Mouse (Mus musculus) urinary bladder, postnatal 36 days (tissue): ENCODE measurements around the gene Slc4a3.

Experiments used
- DNase-seq, 2 experiments: peaks; one replicate each; pipeline ENCODE4 v3.0.0; 2022; ENCODE audit warnings: low spot score in 2 of 2, mixed read lengths in 1 of 2

Gene Slc4a3

DNA sequence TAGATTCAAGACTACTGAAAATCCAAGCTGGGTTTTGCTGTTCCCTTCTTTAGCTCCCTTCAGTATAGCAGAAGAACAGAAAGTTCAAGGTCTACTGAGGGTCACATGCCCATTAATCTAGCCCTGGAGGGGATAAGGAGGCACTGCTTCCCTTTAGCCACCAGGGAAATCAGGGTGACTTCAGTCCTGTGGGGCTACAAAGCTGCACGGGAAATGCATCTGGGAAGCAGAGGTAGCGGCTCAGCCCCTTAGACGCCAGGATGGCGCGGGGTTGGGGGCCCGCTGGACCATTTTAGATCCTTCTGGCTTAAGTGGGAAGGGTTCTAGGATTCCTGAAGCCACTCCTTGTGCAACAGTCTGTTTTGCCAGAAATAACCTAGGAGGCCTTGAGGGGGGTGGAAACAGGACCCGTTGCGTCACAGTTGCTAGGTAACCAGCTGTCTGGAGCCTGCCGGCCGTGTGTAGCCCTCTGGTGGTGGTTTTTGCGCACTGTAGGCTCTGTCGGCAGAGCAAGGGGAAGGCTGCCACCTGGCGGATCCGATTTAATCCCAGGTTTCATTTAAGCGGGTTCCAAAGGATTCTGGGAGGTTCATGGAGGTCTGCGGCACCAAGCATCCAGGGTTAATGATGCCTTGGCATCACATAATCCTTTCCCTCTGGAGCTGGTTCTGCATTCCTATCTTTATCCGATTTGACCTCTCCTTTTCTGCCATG lies 13.3 kb downstream of the Slc4a3 start:
- DNase-seq = peak; percentile 83 to 90

- DNase-seq = no peak
Measured at GRCm38 (mm10) chr1:75560206-75560913, 14.3 kb downstream of the Slc4a3 start.

DNA sequence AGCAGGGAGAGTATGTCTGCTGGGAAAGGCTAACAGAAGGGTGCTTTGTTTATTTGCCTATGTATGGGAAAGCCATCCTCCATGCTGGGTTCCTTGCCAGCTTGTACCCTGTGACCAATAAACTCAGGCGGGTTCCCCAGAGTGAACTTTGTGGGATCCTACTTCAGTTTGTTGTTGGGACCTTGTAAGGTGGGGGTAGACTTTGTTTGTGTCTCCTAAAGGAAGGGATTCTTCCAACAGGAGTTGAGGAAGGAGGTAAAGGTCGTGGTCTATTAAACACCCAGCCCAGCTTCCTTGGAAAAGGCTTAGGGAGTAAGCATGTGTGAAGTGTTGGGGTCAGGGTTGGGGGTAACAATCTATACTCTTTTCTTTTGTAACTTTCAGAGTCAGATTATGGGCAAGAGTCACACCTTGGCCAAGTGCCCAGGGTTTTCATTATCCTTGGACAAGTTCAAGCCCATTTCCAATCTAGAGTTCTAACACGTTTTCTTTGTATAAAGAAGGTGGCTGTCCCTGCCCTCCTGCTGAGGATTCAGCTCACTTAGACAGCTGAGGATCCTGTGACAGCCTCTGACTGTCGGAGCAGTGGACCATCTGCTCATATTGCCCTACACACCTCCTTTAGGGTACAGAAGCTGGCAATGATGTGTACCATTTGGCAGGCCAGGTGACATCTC lies 15.3 kb downstream of the Slc4a3 start:
- DNase-seq = no peak

DNA sequence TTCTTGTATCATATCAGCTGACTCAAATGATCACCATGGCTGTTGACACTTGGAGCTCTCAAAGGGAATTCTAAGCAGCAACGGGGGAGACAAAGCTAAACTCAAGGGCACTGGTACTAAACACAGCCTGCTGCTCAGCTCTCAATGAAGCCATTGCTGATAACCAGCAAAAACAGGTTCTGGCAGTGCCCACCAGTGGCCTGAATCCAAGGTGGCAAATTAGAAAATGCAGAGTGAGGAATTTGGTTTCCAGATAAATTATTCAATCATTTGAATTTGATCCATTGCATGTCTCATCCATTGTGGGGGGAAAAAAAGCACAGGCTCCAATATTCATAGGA lies 15.8 kb downstream of the Slc4a3 start:
- no peak for DNase-seq

- DNase-seq = no peak
Measured at GRCm38 (mm10) chr1:75564102-75564501, 18.0 kb downstream of the Slc4a3 start.

DNA sequence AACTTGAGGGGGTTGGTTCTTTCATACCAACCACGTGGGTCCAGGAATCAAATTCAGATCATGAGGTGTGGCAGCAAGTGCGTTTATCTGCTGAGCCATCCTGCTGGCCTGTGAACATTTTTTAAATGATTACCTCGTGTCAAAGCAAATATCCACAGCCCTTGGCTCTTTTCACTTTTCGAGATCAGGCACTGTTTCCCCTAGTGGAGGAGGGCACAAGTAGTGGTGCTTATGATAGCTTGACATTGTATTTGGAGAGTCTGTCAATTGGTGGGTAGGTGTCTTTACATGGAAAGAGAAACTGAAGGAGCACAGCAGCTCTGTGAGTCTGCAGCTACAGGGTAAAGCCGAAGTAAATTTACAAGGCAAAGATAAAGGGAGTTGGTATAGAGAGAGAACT lies 18.9 kb downstream of the Slc4a3 start:
- DNase-seq = no peak

DNA sequence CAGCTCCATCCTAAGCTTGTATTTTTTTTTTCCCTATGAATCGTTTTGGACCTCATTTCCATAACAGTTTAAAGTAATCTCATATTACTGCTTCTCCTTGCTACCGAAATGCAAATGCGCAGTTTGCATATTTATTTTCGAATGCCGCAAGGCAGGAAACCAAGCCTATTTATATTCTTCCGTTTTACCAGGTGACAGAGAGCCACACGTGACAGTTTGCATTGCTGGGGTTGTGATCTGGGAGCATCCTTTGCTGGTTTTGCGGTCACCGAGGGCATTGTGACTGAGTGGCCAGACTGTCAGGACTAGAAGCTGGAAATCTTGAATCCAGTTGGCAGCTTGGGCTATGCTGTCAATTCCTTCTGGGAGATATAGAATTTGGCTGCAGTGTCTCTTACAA lies 19.6 kb downstream of the Slc4a3 start:
- no peak for DNase-seq

GRCm38 (mm10) chr1:75570403-75570802 lies 24.3 kb downstream of the Slc4a3 start:
- DNase-seq = no peak

- no peak for DNase-seq
Measured at GRCm38 (mm10) chr1:75572776-75573175, 26.7 kb downstream of the Slc4a3 start.

DNA sequence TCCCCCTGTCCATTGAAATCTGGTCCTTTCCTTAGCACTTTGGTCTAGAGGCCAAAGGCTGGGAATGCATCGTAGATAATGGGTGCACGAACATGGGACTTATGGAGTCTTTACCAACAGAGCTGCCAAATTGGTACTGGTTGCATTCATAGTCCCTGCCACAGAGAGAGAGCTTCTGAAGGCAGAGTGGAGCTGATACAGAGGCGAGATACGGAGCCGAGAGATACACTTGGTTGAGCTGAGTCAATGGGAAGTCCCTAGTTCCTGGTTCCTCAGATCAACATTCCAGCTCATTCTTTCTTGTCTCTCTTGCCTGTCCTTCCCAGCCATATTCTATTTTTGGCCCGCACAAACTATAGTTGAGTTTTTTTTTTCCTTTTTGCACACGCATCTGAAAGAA lies 27.6 kb downstream of the Slc4a3 start:
- no peak for DNase-seq

DNA sequence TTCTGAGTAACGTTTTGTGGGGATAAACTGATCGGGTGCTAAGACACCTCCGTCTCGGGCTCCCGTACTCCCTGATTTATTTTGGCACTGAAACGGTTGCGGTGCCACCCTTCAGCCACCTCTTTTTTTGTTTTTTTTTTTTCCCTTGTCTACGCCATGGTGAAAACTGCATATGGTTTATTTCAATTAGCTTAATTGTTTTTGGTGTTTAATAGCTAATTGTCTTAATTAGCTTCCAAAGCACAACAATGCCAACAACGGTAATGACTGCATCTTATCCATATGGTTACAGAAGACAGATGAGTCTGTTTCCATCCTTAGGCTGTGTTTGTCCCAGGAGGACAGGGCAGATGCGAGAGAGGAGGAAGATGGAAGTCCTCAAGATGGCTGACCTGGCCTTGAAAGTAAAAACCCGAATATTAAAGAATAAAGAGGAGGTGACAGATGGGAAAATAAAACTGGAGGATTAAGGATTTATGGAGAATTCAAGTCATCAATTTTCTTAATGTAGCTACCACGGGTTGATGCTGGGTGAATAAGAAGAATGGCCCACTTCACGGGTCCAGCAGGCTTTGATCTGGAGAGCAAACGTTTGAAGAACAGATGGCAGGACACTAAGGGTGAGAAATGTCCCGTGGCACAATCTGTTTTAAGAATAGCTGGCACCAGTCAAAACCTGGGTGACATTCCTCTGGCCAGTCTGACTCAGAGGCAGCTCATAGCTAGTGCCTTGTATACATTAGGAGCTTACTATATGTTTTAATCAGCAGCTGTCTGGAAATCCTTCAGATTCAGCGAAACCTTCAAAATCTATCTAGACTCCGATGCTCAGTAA lies 28.6 kb downstream of the Slc4a3 start:
- no peak for DNase-seq

- DNase-seq = no peak
Measured at GRCm38 (mm10) chr1:75581936-75582624, 36.0 kb downstream of the Slc4a3 start.

DNA sequence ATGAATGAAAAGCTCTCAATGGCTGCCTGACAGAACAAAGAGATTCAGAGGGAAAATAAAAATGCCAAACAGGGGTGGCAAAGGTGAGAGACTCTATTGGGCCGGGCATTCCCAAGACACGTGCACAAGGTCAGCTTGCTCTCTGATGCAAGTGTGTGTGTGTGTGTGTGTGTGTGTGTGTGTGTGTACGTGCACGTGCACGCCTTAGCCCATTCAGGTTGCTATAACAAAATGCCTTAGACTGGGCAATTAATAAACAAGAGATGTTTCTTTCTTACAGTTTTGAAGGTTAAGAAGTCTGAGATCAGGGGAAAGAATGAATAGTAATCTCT lies 36.5 kb downstream of the Slc4a3 start:
- no peak for DNase-seq

- no peak for DNase-seq
Measured at GRCm38 (mm10) chr1:75583034-75583433, 37.0 kb downstream of the Slc4a3 start.

DNA sequence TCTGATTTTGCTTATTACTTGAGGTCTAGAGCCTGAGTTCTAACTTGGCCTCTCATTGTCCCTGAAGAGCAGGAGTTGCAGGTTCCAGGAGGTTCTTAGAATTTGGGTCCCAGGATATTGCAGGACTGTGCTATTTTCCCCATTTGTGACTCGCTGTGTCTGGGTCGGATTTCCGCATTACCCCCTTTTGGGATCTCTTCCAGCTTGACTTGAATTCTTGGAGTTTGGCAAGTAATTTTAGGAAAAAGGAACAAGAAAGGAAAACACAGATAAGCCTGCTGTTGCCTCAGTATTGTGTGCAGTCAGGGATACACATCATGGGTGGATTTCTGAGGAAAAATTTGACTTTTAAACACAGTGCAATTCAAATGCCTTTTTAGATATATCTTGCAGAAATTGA lies 40.7 kb downstream of the Slc4a3 start:
- DNase-seq = no peak

DNA sequence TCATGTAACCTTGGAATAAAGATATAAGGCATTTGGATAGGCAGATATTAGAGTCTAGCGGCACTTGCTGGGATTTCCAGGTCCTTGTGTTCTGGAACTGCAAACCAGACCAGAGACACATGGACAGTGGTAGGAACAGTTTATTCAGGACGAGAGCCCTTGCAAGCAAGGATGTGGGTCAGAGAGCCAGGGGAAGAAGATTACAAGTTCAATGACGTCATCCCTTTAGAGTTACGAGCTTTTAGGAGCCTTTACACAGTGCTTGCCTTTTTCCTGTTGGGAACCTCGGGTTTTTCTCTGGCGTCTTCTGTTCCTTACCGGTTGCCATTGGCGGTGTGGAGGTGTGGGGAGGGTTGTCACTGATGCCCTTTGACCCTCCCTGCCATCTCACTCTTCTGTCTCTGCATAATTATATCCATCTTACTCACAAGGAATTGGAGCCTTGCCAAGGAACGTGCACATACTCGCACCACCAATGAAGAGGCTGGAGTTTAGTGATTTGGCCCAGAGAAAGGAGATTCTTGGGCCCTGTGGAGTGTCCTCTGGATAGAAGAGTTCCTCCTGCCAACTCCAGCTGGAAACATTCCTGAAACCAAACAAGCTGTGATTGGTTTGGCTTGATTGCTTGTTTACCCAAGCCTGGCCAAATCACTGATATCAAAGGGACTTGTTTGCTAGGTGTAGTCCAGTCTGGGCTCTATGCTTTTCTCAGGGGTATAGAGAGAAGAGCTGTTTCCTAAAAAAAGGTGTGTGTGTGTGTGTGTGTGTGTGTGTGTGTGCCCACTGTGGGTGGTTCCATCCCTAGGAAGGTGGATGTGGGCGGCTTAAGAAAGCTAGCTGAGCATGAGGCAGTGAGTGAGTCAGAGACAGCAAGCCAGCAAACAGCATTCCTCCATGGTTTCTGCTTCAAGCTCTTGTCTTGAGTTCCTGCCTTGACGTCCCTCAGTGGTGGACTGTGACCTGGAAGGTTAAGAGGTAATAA lies 42.0 kb downstream of the Slc4a3 start:
- DNase-seq = no peak

DNA sequence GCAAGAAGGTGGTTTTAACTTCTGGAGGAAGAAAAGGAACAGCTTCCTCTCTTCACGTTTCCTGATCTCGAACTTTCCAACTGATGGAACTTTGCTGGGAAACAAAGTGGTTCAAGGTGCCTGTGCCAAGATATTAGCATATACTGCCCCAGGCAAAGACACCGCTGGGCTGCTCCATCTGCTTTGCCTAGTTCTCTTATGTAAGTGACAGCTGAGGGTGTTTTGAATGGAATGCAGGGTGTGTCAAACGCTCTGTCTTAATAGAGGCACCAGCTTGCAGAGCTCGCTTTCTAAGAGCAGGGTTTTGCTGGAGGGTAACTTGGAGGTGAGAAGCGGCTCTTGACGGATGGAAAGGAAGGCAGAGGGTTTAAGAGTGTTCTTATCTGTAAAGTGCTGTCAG lies 42.8 kb downstream of the Slc4a3 start:
- no peak for DNase-seq

- no peak for DNase-seq
Measured at GRCm38 (mm10) chr1:75589983-75590382, 43.9 kb downstream of the Slc4a3 start.

- DNase-seq = no peak
Measured at GRCm38 (mm10) chr1:75593956-75594355, 47.9 kb downstream of the Slc4a3 start.

DNA sequence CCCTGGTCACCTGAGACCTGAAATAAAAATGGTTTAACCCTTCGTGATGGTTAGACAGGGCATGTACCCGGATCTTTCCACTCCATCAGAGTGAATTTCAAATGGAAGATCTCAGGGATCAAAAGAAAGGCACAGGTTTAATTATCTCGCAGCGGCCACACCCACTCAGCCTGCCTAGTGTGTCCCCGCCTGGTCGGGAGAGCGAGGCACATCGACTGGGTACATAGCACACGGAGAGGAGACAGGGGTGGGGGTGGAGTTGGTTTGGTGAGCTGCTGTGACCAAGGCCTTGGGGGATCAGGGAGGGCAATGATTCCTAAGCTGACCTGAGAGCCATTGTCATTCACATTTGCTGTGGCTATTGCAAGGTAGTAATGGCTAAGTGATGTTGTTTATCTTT lies 48.8 kb downstream of the Slc4a3 start:
- no peak for DNase-seq

GRCm38 (mm10) chr1:75595930-75596329 lies 49.9 kb downstream of the Slc4a3 start:
- no peak for DNase-seq
